ENCODE assay signal across 8 mouse cellular contexts in the genomic region with DNA sequence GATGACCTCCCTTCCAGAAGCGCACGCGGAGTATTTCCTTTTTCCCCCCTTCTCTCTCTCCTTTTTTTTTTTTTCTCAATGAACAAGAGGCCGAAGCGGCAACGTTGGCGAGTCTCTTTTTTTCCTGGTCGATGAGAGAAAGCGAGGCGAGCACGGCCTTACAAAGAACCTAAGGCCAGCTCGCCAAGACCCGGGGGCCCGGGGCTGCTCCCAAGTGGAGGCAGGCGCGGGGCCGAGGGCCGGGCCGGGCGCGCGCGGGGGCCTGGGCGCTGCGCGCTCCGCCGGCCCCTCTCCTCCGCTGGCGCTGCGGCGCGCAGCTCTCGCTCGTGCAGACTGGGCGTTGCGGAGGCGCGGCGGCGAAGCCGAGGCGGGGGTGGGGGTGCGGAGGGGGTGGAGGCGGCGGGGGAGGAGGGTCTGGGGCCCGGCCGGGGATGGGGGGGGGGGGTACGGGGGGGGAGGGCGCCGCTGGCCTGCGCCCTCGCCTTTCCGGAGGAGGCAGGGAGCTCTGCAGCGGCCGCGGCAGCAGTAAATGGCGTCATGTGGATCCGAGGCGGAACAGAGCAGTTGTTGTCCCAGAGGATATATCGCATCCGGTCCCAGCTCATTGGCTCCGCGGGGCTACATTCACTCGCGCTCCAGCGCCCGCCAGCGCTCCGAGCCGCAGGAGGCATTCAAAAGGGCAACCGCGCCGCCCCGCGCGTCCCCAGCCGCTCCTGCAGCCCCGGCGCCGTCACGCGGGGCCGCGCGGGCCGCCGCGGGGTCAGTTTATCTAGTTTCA. TPM values are rescaled to one million over a fixed set of nuclear protein-coding genes. Genes with fewer than 3 reads are reported as not detected.
DNase-seq lines count a peak whose midpoint lies in the region; ATAC-seq lines count a peak whose summit lies in the region.

Gene Spry2 (minus strand): TSS at position 29 of the 778 bp plus-strand sequence.

- H3K9me3 ChIP-seq in intestine, embryonic 14.5 days (ENCODE audit: control insufficient read depth, low read length), result no peaks in the 10 kb centered on the region

- peak; percentile 62 for ATAC-seq in common myeloid progenitor, adult 5-6 weeks (replicated peaks; ENCODE audit: low read depth, poor library complexity, severe bottlenecking)
- ATAC-seq in intestine, embryonic 14.5 days (replicated peaks; ENCODE audit: low FRiP score, low TSS enrichment, low read depth), result peak; percentile 93
- peak; percentile 57 for ATAC-seq in megakaryocyte progenitor cell, adult 5-6 weeks (replicated peaks; ENCODE audit: poor library complexity)

- DNase-seq in adipocyte (ENCODE audit: low spot score), result peak; percentile 93
- DNase-seq in gastrocnemius, postnatal 14 days, result peak; percentile 91
- DNase-seq in intestine, embryonic 14.5 days (ENCODE audit: low spot score), result peak; percentile 84
- peak; percentile 92 to 94 for DNase-seq in left cerebral cortex, postnatal 10 days (ENCODE audit: extremely low spot score in 1 of 2, low spot score in 2 of 2)
- DNase-seq in right cerebral cortex, postnatal 14 days, result peak; percentile 87
- DNase-seq in urinary bladder, postnatal 4 days (ENCODE audit: low spot score in 2 of 2), result peak; percentile 90

- H3K36me3 ChIP-seq in intestine, embryonic 14.5 days (ENCODE audit: control insufficient read depth, insufficient read depth, low read length), result peaks cover 13% of the 10 kb centered on the region

- H3K4me1 ChIP-seq in intestine, embryonic 14.5 days (replicated peaks; ENCODE audit: control insufficient read depth, insufficient read depth, low read length), result peaks cover 11% of the 10 kb centered on the region; the same call in 1 of the 2 replicates

- H3K27me3 ChIP-seq in intestine, embryonic 14.5 days (replicated peaks; ENCODE audit: control insufficient read depth, insufficient read depth, low read length), result no peaks in the 10 kb centered on the region

- H3K4me2 ChIP-seq in intestine, embryonic 14.5 days (ENCODE audit: low read length), result peak within 1 kb of the TSS; percentile 98

- peak within 1 kb of the TSS; percentile 99 for H3K27ac ChIP-seq in intestine, embryonic 14.5 days (ENCODE audit: low read depth)

- under 1% methylated on average over 72 of the region's 89 CpGs for WGBS in intestine, embryonic 14.5 days

- H3K4me3 ChIP-seq in intestine, embryonic 14.5 days (ENCODE audit: low read depth, low read length), result peak within 1 kb of the TSS; percentile 97

- peak within 1 kb of the TSS; percentile 99 for H3K9ac ChIP-seq in intestine, embryonic 14.5 days (ENCODE audit: low read length)

- intact Hi-C loops in gastrocnemius, postnatal 14 days (cut with DNase I; ENCODE audit: low total_unique reads), result no loop called here
- intact Hi-C loops in left cerebral cortex, postnatal 10 days (cut with DNase I), result loop anchor here (5.0 to 10.0 kb wide), 6 partner anchors 265 to 722 kb away; partner anchors contain the start of gene Rbm26

RNA-seq across cellular contexts. Expression of gene Spry2, which starts in this region (rescaled TPM):
- total RNA-seq in common myeloid progenitor, adult 5-6 weeks (2017), result 2.2 and 2.9 TPM in 2 replicates
- 10 to 100 TPM; 25.0 to 31.8 TPM for total RNA-seq in gastrocnemius, postnatal 14 days (2021)
- 48.3 and 50.0 TPM in 2 replicates for polyA plus RNA-seq in intestine, embryonic 14.5 days (2014; fragmentation: Nextera tagmentation; extraction: Ambion mirVana)
- 10 to 100 TPM; 63.5 to 70.8 TPM for total RNA-seq in left cerebral cortex, postnatal 10 days (2021)
- 11.6 and 16.3 TPM in 2 replicates for total RNA-seq in megakaryocyte progenitor cell, adult 5-6 weeks (2015)
- 7.1 and 9.9 TPM in 2 replicates for total RNA-seq in megakaryocyte progenitor cell, adult 5-6 weeks (2017)

Comparison
In these comparisons a context has a peak if more than half of its experiments do, and no peak if none do; other contexts are left out.
1. Peak in every context shown above with its lines: DNase-seq, ATAC-seq, H3K4me3 ChIP-seq and H3K27ac ChIP-seq.